Mouse (Mus musculus) intestine, embryonic 15.5 days (tissue): Measurements from ENCODE around the gene Castor2. TPM values are rescaled to one million over a fixed set of nuclear protein-coding genes. Genes with fewer than 3 reads are reported as not detected.

ENCODE experiments used
- ATAC-seq: fragments of 200-750 bp; cut with Nextera tagmentation; 2 replicates; pipeline ENCODE4 v1.8.0; 2017; ENCODE audit warnings: moderate TSS enrichment, moderate library complexity
- H3K27ac ChIP-seq: fragments of 300-500 bp; sonication (generic); 2 replicates; pipeline ENCODE4 v1.5.1; 2015; ENCODE audit warnings: mild to moderate bottlenecking, inconsistent platforms
- H3K27me3 ChIP-seq: fragments of 300-500 bp; sonication (generic); replicated peaks from 2 replicates; pipeline ENCODE4 v1.6.1; 2015; ENCODE audit warnings: inconsistent platforms
- H3K36me3 ChIP-seq: fragments of 300-500 bp; sonication (generic); 2 replicates; pipeline ENCODE4 v1.6.1; 2015; ENCODE audit warnings: inconsistent platforms
- H3K4me1 ChIP-seq: fragments of 300-500 bp; sonication (generic); replicated peaks from 2 replicates; pipeline ENCODE4 v1.6.1; 2015; ENCODE audit warnings: inconsistent platforms
- H3K4me2 ChIP-seq: fragments of 300-500 bp; sonication (generic); replicated peaks from 2 replicates; pipeline ENCODE4 v1.6.1; 2015; ENCODE audit warnings: mild to moderate bottlenecking, inconsistent platforms
- H3K4me3 ChIP-seq: fragments of 300-500 bp; sonication (generic); replicated peaks from 2 replicates; pipeline ENCODE4 v1.5.1; 2015; ENCODE audit warnings: inconsistent platforms
- H3K9ac ChIP-seq: fragments of 300-500 bp; sonication (generic); 2 replicates; pipeline ENCODE4 v1.6.1; 2015; ENCODE audit warnings: inconsistent platforms
- H3K9me3 ChIP-seq: fragments of 300-500 bp; sonication (generic); 2 replicates; pipeline ENCODE4 v1.6.1; 2016; ENCODE audit warnings: inconsistent platforms
- WGBS: fragments of 180-500 bp; shearing (Covaris S2); methylation state at CpG from one replicate; pipeline ENCODE4 v1.1.7; 2015; 5-methylcytosine and 5-hydroxymethylcytosine counted together
- polyA plus RNA-seq: library from polyadenylated mRNA; unstranded; fragments of >200 nt; fragmentation: Nextera tagmentation; extraction: Ambion mirVana; gene quantifications from 2 replicates; pipeline ENCODE4 v1.2.1, GENCODE M21; 2015

Gene Castor2
- polyA plus RNA-seq, 1 experiment from 2014 or later, result 5.1 TPM

GRCm38 (mm10) chr5:134186961-134187731 is 87.6 kb downstream of the Castor2 start:
- Histone ChIP-seq H3K27ac (no peak overlapping the region), H3K4me2 (no peak overlapping the region), H3K9me3 (no peaks in the 10 kb centered on the region), H3K9ac (no peak overlapping the region), H3K27me3 (no peaks in the 10 kb centered on the region), H3K4me3 (no peak overlapping the region), H3K36me3 (no peaks in the 10 kb centered on the region), H3K4me1 (peaks cover 8% of the 10 kb centered on the region)
- no peak for ATAC-seq
- 76% methylated on average over 4 of the region's 4 CpGs for WGBS

- no peaks in the 10 kb centered on the region for H3K36me3 ChIP-seq
- H3K27me3 ChIP-seq, result no peaks in the 10 kb centered on the region
- H3K4me2 ChIP-seq, result no peak overlapping the region
- H3K4me1 ChIP-seq, result peaks cover 5% of the 10 kb centered on the region
- ATAC-seq, result no peak
- no peak overlapping the region for H3K4me3 ChIP-seq
- H3K27ac ChIP-seq, result no peak overlapping the region
- no peaks in the 10 kb centered on the region for H3K9me3 ChIP-seq
- WGBS, result 65% methylated on average over 7 of the region's 7 CpGs
- no peak overlapping the region for H3K9ac ChIP-seq
Measured at GRCm38 (mm10) chr5:134188571-134188970, 89.1 kb downstream of the Castor2 start.

- WGBS, result 86% methylated on average over 8 of the region's 8 CpGs
- H3K9me3 ChIP-seq, result no peaks in the 10 kb centered on the region
- H3K4me2 ChIP-seq, result no peak overlapping the region
- H3K4me3 ChIP-seq, result no peak overlapping the region
- 0 out of 2 replicates have a peak, but pooled peaks cover 7% of the 10 kb centered on the region for H3K36me3 ChIP-seq
- H3K4me1 ChIP-seq, result no peaks in the 10 kb centered on the region
- no peak overlapping the region for H3K27ac ChIP-seq
- no peak for ATAC-seq
- H3K9ac ChIP-seq, result no peak overlapping the region
- H3K27me3 ChIP-seq, result no peaks in the 10 kb centered on the region
Measured at GRCm38 (mm10) chr5:134193664-134194063, 94.2 kb downstream of the Castor2 start.

Other genes with a start within 250 kb of the Castor2 start
- 33.1 and 34.6 TPM in 2 replicates for gene Rcc1l, start 77.1 kb downstream of the Castor2 start, polyA plus RNA-seq
- gene Gtf2ird2, start 84.3 kb downstream of the Castor2 start, polyA plus RNA-seq, result 8.1 and 8.3 TPM in 2 replicates
- 4.2 and 6.0 TPM in 2 replicates for gene Ncf1, start 129.9 kb downstream of the Castor2 start, polyA plus RNA-seq
- 125 and 137 TPM in 2 replicates for gene Gtf2i, start 215.0 kb downstream of the Castor2 start, polyA plus RNA-seq